Comparison of ENCODE assay signal across 1 mouse cellular context in the genomic region with DNA sequence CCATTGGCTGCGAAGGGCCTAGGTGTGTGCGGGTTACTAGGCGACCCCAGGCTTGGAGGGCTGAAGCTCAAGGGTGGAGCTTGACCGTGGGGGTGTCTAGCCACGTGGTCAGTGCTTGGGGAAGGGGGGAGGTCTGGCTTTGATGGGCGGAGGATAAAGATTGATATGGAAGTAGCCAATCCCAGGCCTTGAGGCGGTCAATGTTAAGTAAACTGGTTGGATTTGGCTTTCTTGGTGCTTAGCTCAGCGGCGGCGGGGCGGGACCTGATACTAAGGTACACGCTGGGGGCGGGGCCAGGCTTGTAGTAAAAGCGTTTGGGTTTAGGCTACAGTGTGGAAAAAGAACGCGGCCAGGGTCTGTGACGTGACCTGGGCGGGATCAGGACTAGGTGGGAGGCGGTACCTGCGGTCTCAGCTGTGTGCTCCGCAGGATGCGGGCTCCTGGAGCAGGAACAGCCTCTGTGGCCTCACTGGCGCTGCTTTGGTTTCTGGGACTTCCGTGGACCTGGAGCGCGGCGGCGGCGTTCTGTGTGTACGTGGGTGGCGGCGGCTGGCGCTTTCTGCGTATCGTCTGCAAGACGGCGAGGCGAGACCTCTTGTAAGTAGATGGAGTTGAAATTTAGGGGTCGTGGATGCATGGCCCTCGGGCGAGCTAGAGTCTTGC.
TF ChIP-seq lines count a peak whose summit lies in the region.

No protein-coding gene starts in this region.

TF ChIP-seq in CH12.LX, 34 proteins besides CTCF, POLR2A, EP300 and RAD21:
- TF ChIP-seq MYC (IDR thresholded peaks at IDR 0.05; ENCODE audit: low read depth, low read length) (peak; percentile 30; the same call in 1 of the 2 replicates), ETS1 (conservative IDR thresholded peaks at IDR 0.05; ENCODE audit: low read depth, low read length) (0 out of 2 replicates have a peak, but pooled peaks have one; percentile 12), USF1 (IDR thresholded peaks at IDR 0.05; ENCODE audit: low read depth, low read length) (peak; percentile 54), TCF12 (IDR thresholded peaks at IDR 0.05; ENCODE audit: low read depth, low read length) (peak; percentile 15; the same call in 1 of the 2 replicates), KAT2A (IDR thresholded peaks at IDR 0.05; ENCODE audit: insufficient replicate concordance, low read length) (no peak), MAZ (IDR thresholded peaks at IDR 0.05; ENCODE audit: low read depth, low read length) (no peak), IRF4 (IDR thresholded peaks at IDR 0.05; ENCODE audit: low read depth, low read length) (0 out of 2 replicates have a peak, but pooled peaks have one; percentile 39), MXI1 (IDR thresholded peaks at IDR 0.05; ENCODE audit: low read depth, low read length) (peak; percentile 53; the same call in 1 of the 2 replicates), MAX (IDR thresholded peaks at IDR 0.05; ENCODE audit: low read length) (peak; percentile 80)
TF ChIP-seq in CH12.LX: peak in this region for 7.
